Mouse (Mus musculus) ES-E14 (cell line): ENCODE measurements around the gene Rapgef2. TPM values are rescaled to one million over a fixed set of nuclear protein-coding genes. Genes with fewer than 3 reads are reported as not detected.

Source experiments
- DNase-seq: peaks from one replicate; pipeline ENCODE4 v3.0.0-alpha.2; 2013; ENCODE audit warnings: low read depth, low spot score
- H3K27ac ChIP-seq: 2 replicates; pipeline ENCODE4 v1.5.1; 2012; ENCODE audit warnings: low read depth, mild to moderate bottlenecking, low read length, moderate library complexity, mixed read lengths; ENCODE audit not compliant: poor library complexity, insufficient read depth, severe bottlenecking
- H3K36me3 ChIP-seq: 2 replicates; pipeline ENCODE4 v1.6.1; 2012; ENCODE audit warnings: mild to moderate bottlenecking, low read length, moderate library complexity, mixed read lengths; ENCODE audit not compliant: control insufficient read depth, poor library complexity, insufficient read depth, severe bottlenecking
- H3K4me1 ChIP-seq, 2 experiments: fragments of 150-350 bp in 1 of 2; sonication (generic) in 1 of 2; 2 replicates each; pipeline ENCODE4 v1.6.1; 2012; ENCODE audit warnings: low read length in 2 of 2, mild to moderate bottlenecking in 1 of 2, mixed read lengths in 1 of 2; ENCODE audit not compliant: control insufficient read depth in 2 of 2, insufficient read depth in 2 of 2, poor library complexity in 1 of 2
- H3K4me3 ChIP-seq, 2 experiments: fragments of 150-350 bp in 1 of 2; sonication (generic) in 1 of 2; 2 replicates each; pipeline ENCODE4 v1.5.1; 2012; ENCODE audit warnings: low read length in 2 of 2, low read depth in 1 of 2, mild to moderate bottlenecking in 1 of 2, mixed read lengths in 1 of 2; ENCODE audit not compliant: insufficient read depth in 1 of 2, poor library complexity in 1 of 2, severe bottlenecking in 1 of 2
- H3K9ac ChIP-seq: 2 replicates; pipeline ENCODE4 v1.6.1; 2012; ENCODE audit warnings: low read depth, mild to moderate bottlenecking, low read length, mixed read lengths; ENCODE audit not compliant: poor library complexity, insufficient read depth, severe bottlenecking
- H3K9me3 ChIP-seq: fragments of 150-350 bp; sonication (generic); 2 replicates; pipeline ENCODE4 v1.6.1; 2012; ENCODE audit warnings: low read depth, mild to moderate bottlenecking, low read length; ENCODE audit not compliant: control insufficient read depth, insufficient read depth
- CHD2 ChIP-seq: IDR thresholded peaks from 2 replicates; pipeline ENCODE4 v1.6.1; 2014; ENCODE audit warnings: mild to moderate bottlenecking, low read depth, low read length, inconsistent platforms
- HCFC1 ChIP-seq: IDR thresholded peaks from 2 replicates; pipeline ENCODE4 v1.6.1; 2012; ENCODE audit warnings: low read length, inconsistent platforms, borderline replicate concordance; ENCODE audit not compliant: insufficient read depth
- MAFK ChIP-seq: IDR thresholded peaks from 2 replicates; pipeline ENCODE4 v1.6.1; 2014; ENCODE audit warnings: mild to moderate bottlenecking, low read depth, low read length, inconsistent platforms; ENCODE audit not compliant: insufficient read depth
- ZC3H11A ChIP-seq: IDR thresholded peaks from 2 replicates; pipeline ENCODE4 v1.6.1; 2012; ENCODE audit warnings: low read depth, mild to moderate bottlenecking, inconsistent platforms, low read length, borderline replicate concordance
- ZNF384 ChIP-seq: IDR thresholded peaks from 2 replicates; pipeline ENCODE4 v1.6.1; 2012; ENCODE audit warnings: low read depth, low read length, inconsistent platforms
- in situ Hi-C, 2 experiments: fragments of 600-800 bp; cut with MboI; formaldehyde crosslinking; loops; one replicate each; pipeline ENCODE4 v1.15.1; 2025; ENCODE audit warnings: low sequenced_read_pairs in 2 of 2, inconsistent platforms in 1 of 2; ENCODE audit not compliant: unreplicated experiment in 2 of 2
- total RNA-seq: library from RNA; depleted of rRNA; stranded (reverse); fragments of 300-350 nt; gene quantifications from 2 replicates; pipeline ENCODE4 v1.2.3, GENCODE M21; 2012

Rapgef2 gene
- total RNA-seq, 1 experiment, result 12.0 TPM

- Histone ChIP-seq H3K9ac (no peak overlapping the region), H3K4me3 (no peak overlapping the region), H3K9me3 (no peaks in the 10 kb centered on the region), H3K27ac (no peak overlapping the region), H3K36me3 (no peaks in the 10 kb centered on the region), H3K4me1 (no peaks in the 10 kb centered on the region)
- in situ Hi-C loops, result loop anchor here (10.0 to 25.0 kb wide), 2 partner anchors 228 to 236 kb away; no protein-coding TSS in a partner anchor
- DNase-seq, result no peak
- TF ChIP-seq ZNF384, result no peak
- TF ChIP-seq HCFC1, result no peak
- TF ChIP-seq ZC3H11A, result no peak
- no peak for TF ChIP-seq CHD2
- no peak for TF ChIP-seq MAFK
Observed at GRCm38 (mm10) chr3:79190377-79190776, 95.9 kb downstream of the Rapgef2 start.

GRCm38 (mm10) chr3:79187912-79188311 is 98.4 kb downstream of the Rapgef2 start:
- H3K27ac ChIP-seq, result no peak overlapping the region
- TF ChIP-seq ZNF384 (no peak), ZC3H11A (no peak), MAFK (no peak), HCFC1 (no peak), CHD2 (no peak)
- H3K4me3 ChIP-seq, result no peak overlapping the region
- no peak for DNase-seq
- in situ Hi-C loops, result loop anchor here in 1 of 2 experiments (25.0 kb wide), 1 partner anchor 226 kb away; no protein-coding TSS in a partner anchor
- no peaks in the 10 kb centered on the region for H3K9me3 ChIP-seq
- no peaks in the 10 kb centered on the region for H3K36me3 ChIP-seq
- H3K4me1 ChIP-seq, result no peaks in the 10 kb centered on the region
- no peak overlapping the region for H3K9ac ChIP-seq

- peaks cover 2 to 10% of the 10 kb centered on the region in 2 experiments; a peak in 3 of 4 replicates for H3K4me1 ChIP-seq
- no peak for TF ChIP-seq CHD2
- no peak for TF ChIP-seq HCFC1
- no peak for TF ChIP-seq ZC3H11A
- TF ChIP-seq ZNF384, result no peak
- TF ChIP-seq MAFK, result no peak
- H3K4me3 ChIP-seq, result no peak overlapping the region
- no peaks in the 10 kb centered on the region for H3K9me3 ChIP-seq
- H3K36me3 ChIP-seq, result peaks cover 2% of the 10 kb centered on the region; the same call in 1 of the 2 replicates
- no peak for DNase-seq
- H3K27ac ChIP-seq, result no peak overlapping the region
- in situ Hi-C loops, result loop anchor here in 1 of 2 experiments (25.0 kb wide), 1 partner anchor 220 kb away; no protein-coding TSS in a partner anchor
- no peak overlapping the region for H3K9ac ChIP-seq
Observed at GRCm38 (mm10) chr3:79182290-79182689, 104.0 kb downstream of the Rapgef2 start.

- TF ChIP-seq ZNF384, result no peak
- TF ChIP-seq ZC3H11A, result no peak
- TF ChIP-seq CHD2, result no peak
- TF ChIP-seq MAFK, result no peak
- TF ChIP-seq HCFC1, result no peak
- in situ Hi-C loops, result loop anchor here in 1 of 2 experiments (25.0 kb wide), 1 partner anchor 219 kb away; no protein-coding TSS in a partner anchor
- H3K36me3 ChIP-seq, result peaks cover 2% of the 10 kb centered on the region; the same call in 1 of the 2 replicates
- no peaks in the 10 kb centered on the region for H3K9me3 ChIP-seq
- peaks cover 2 to 10% of the 10 kb centered on the region in 2 experiments; a peak in 3 of 4 replicates for H3K4me1 ChIP-seq
- no peak overlapping the region for H3K27ac ChIP-seq
- DNase-seq, result no peak
- H3K9ac ChIP-seq, result no peak overlapping the region
- no peak overlapping the region for H3K4me3 ChIP-seq
Observed at GRCm38 (mm10) chr3:79181248-79181991, 104.9 kb downstream of the Rapgef2 start.
